Mouse (Mus musculus) adrenal gland, postnatal 10 days (tissue): ENCODE data around the gene Nf2. TPM values are rescaled to one million over a fixed set of nuclear protein-coding genes. Genes with fewer than 3 reads are reported as not detected.

Experiments used
- DNase-seq: peaks from one replicate; pipeline ENCODE4 v3.0.0; 2021; ENCODE audit warnings: mixed read lengths
- microRNA-seq: library from miRNA; unstranded; fragments of <30 nt; microRNA quantifications from one replicate; pipeline ENCODE4 v1.2.0, GENCODE M21; 2021
- total RNA-seq, 2 experiments: library from RNA; stranded (reverse); gene quantifications; 2 replicates each; pipeline ENCODE4 v1.2.3; 2021

Gene Nf2
- total RNA-seq, 2 experiments from 2014 or later = 81.1 to 88.3 TPM

GRCm38 (mm10) chr11:4746733-4747132, 102.6 kb downstream of the Nf2 start, which contains the start of gene Cabp7:
TSS of gene Cabp7 (minus strand) at chr11:4746778.
- DNase-seq = no peak

GRCm38 (mm10) chr11:4745969-4746368, 103.4 kb downstream of the Nf2 start:
- no peak for DNase-seq

GRCm38 (mm10) chr11:4744691-4745090, 104.6 kb downstream of the Nf2 start:
- no peak for DNase-seq

GRCm38 (mm10) chr11:4740785-4741184, 108.6 kb downstream of the Nf2 start:
- DNase-seq = no peak

GRCm38 (mm10) chr11:4738719-4739118, 110.6 kb downstream of the Nf2 start:
- DNase-seq = no peak

GRCm38 (mm10) chr11:4737682-4738081, 111.7 kb downstream of the Nf2 start:
- DNase-seq = peak; percentile 36

GRCm38 (mm10) chr11:4736355-4736754, 113.0 kb downstream of the Nf2 start:
- no peak for DNase-seq

- no peak for DNase-seq
Observed at GRCm38 (mm10) chr11:4734179-4734578, 115.2 kb downstream of the Nf2 start.

GRCm38 (mm10) chr11:4731781-4732180, 117.6 kb downstream of the Nf2 start:
- no peak for DNase-seq

GRCm38 (mm10) chr11:4730913-4731312, 118.4 kb downstream of the Nf2 start:
- peak; percentile 67 for DNase-seq

- no peak for DNase-seq
Observed at GRCm38 (mm10) chr11:4730096-4730495, 119.2 kb downstream of the Nf2 start.

- peak; percentile 85 for DNase-seq
Observed at GRCm38 (mm10) chr11:4729603-4730002, 119.7 kb downstream of the Nf2 start.

- DNase-seq = peak; percentile 61
Observed at GRCm38 (mm10) chr11:4721728-4722127, 127.6 kb downstream of the Nf2 start.

- DNase-seq = no peak
Observed at GRCm38 (mm10) chr11:4720900-4721580, 128.3 kb downstream of the Nf2 start.

- peak; percentile 62 for DNase-seq
Observed at GRCm38 (mm10) chr11:4720393-4720792, 128.9 kb downstream of the Nf2 start.

GRCm38 (mm10) chr11:4719961-4720360, 129.4 kb downstream of the Nf2 start:
- peak; percentile 72 for DNase-seq

GRCm38 (mm10) chr11:4718548-4718947, 130.8 kb downstream of the Nf2 start:
- peak; percentile 37 for DNase-seq

GRCm38 (mm10) chr11:4716530-4717236, 132.7 kb downstream of the Nf2 start:
- no peak for DNase-seq

Small RNA genes lying within 50 kb of the gene (microRNA-seq; reads per million reads assigned to microRNA genes)
- gene Mir6918 = not detected

Other genes starting within 250 kb of the Nf2 start
- not detected for gene Gm11032, start 229.5 kb downstream of the Nf2 start, total RNA-seq
- gene Ascc2, start 211.8 kb downstream of the Nf2 start, total RNA-seq = 10 to 100 TPM; 26.7 to 27.6 TPM
- gene Uqcr10, start 145.2 kb downstream of the Nf2 start, total RNA-seq = 1,000 to 10,000 TPM; 1,230 to 1,238 TPM
- gene Zmat5, start 144.9 kb downstream of the Nf2 start, total RNA-seq = 10 to 100 TPM; 33.4 to 36.0 TPM
- gene Cabp7, start 102.8 kb downstream of the Nf2 start, total RNA-seq = under 1 TPM in 1 of 2 experiments, not detected in 1; 0.18 TPM
- gene Nipsnap1, start 24.4 kb upstream of the Nf2 start, total RNA-seq = 10 to 100 TPM; 46.3 to 64.4 TPM
- 10 to 100 TPM; 27.3 to 28.0 TPM for gene Thoc5, start 45.8 kb upstream of the Nf2 start, total RNA-seq
- gene Nefh, start 98.5 kb upstream of the Nf2 start, total RNA-seq = 1 to 10 TPM; 2.4 to 3.4 TPM
- gene Ap1b1, start 137.3 kb upstream of the Nf2 start, total RNA-seq = 10 to 100 TPM; 56.5 to 58.9 TPM
- gene Rasl10a, start 208.6 kb upstream of the Nf2 start, total RNA-seq = under 1 TPM; 0.33 to 0.97 TPM
- 10 to 100 TPM; 28.0 to 32.8 TPM for gene Gas2l1, start 215.8 kb upstream of the Nf2 start, total RNA-seq
- 10 to 100 TPM; 18.5 to 24.5 TPM for gene Rhbdd3, start 249.4 kb upstream of the Nf2 start, total RNA-seq
- 100 to 1,000 TPM; 218 to 322 TPM for gene Ewsr1, start 249.7 kb upstream of the Nf2 start, total RNA-seq